Mouse (Mus musculus): ENCODE data around the gene Tomm5. TPM values are rescaled to one million over a fixed set of nuclear protein-coding genes. Genes with fewer than 3 reads are reported as not detected.

Tomm5 gene
- 194 and 202 TPM in 2 replicates for polyA plus RNA-seq (2012)

- no peak for TF ChIP-seq GATA1 (IDR thresholded peaks at IDR 0.05; ENCODE audit: low read length)
These were observed at the start of gene Tomm5 for GRCm38 (mm10) chr4:45107601-45108277. TSS of gene Tomm5 (minus strand) at chr4:45108114.

DNA sequence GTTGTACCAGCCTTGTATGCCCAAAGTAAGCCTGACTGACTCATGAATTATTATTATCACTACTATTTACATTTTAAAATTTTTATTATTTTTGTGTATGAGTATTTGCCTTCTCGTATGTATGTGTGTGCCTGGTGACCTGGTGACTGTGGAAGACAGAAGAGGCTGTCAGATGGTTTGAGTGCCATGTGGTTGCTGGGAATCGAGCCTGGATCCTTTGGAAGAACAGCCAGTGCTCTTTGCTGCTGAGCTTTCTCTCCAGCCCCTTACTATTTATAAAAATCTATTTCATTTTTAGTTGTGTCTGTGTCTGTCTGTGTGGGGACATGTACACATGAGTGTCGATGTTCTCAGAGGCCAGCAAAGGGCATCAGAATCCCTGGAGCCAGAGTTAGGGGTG is 48.5 kb upstream of the Tomm5 start:
- no peak for TF ChIP-seq GATA1 (IDR thresholded peaks at IDR 0.05; ENCODE audit: low read length)

DNA sequence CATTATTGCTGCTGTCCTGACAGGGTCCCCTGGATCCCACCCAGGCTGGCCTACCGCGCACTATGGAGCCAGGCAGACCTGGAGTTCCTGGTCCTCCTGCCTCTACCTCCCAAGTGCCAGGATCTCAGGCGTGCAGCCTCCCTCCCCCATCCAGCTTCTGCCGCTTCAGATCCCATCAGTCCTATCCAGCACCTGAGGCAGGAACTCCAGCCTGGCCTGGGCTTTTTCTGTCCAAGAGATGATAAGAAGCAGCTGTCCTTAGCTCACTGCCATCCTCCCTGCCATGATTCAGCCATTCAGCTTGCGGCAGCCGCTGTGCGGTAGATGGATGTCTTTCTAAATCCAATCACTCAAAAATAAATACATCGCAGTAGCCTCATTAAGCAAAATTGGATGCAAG is 35.1 kb upstream of the Tomm5 start:
- TF ChIP-seq GATA1 (IDR thresholded peaks at IDR 0.05; ENCODE audit: low read length), result no peak

- no peak for TF ChIP-seq GATA1 (IDR thresholded peaks at IDR 0.05; ENCODE audit: low read length)
These were observed 34.5 kb upstream of the Tomm5 start for GRCm38 (mm10) chr4:45142411-45142810.

GRCm38 (mm10) chr4:45141835-45142234 is 33.9 kb upstream of the Tomm5 start:
- TF ChIP-seq GATA1 (IDR thresholded peaks at IDR 0.05; ENCODE audit: low read length), result no peak

DNA sequence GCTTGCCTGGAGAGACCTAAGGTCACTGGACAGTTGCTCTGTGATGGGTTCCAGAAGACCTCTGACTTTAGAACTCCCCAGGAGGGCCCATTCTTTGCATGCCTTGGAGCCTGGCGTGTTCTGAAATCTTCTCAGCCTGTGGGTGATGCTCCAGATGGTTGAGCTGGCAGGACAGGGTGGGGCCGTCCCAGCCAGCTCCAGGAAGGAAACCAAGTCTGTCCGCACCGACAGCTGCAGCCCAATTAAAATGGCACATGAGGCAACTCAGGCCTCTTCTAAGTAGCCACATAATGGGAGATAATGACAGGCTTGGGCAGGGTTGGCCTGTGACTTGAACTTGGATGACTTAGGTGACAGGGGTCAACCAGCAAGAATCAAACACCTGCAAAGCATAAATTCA is 29.7 kb upstream of the Tomm5 start:
- TF ChIP-seq GATA1 (IDR thresholded peaks at IDR 0.05; ENCODE audit: low read length), result no peak

DNA sequence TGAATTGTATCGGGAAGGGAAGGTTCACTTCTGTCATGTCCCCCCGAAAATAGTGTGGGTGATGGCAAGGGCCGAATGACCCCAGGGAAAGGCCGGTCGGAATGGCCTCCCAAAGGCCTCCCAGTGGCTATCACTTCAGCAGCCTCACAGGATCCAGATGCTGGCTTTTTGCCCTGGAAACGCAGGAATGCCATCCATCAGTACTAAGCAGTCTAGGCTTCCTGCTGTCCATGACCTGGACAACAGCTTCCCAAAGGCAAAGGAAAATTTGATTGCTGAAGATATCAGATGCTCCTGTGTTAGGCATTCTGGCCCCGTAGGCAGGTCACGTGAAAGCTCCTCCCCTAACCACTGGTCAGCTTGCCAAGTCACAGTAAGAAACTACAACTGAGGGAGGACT is 26.6 kb upstream of the Tomm5 start:
- no peak for TF ChIP-seq GATA1 (IDR thresholded peaks at IDR 0.05; ENCODE audit: low read length)

DNA sequence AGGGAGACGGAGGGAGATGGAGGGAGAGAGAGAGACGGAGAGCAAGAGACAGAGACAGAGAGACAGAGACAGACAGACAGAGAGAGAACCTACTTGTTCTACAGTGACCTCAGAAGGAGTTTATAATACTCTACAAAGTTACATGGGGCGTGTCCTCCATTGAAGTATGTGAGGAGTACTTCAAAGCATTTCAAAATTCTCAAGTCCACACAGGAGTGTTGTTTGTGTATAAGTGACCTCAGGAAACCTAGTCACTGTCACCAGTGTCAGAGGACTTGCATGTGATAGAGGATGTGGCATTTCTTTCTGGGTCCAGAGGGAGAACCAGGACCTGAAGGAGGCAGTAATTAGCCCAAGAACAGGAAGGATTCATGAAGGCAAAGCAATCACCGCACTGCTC is 23.1 kb upstream of the Tomm5 start:
- no peak for TF ChIP-seq GATA1 (IDR thresholded peaks at IDR 0.05; ENCODE audit: low read length)

- TF ChIP-seq GATA1 (IDR thresholded peaks at IDR 0.05; ENCODE audit: low read length), result no peak
These were observed 13.4 kb upstream of the Tomm5 start for GRCm38 (mm10) chr4:45121311-45121710.

DNA sequence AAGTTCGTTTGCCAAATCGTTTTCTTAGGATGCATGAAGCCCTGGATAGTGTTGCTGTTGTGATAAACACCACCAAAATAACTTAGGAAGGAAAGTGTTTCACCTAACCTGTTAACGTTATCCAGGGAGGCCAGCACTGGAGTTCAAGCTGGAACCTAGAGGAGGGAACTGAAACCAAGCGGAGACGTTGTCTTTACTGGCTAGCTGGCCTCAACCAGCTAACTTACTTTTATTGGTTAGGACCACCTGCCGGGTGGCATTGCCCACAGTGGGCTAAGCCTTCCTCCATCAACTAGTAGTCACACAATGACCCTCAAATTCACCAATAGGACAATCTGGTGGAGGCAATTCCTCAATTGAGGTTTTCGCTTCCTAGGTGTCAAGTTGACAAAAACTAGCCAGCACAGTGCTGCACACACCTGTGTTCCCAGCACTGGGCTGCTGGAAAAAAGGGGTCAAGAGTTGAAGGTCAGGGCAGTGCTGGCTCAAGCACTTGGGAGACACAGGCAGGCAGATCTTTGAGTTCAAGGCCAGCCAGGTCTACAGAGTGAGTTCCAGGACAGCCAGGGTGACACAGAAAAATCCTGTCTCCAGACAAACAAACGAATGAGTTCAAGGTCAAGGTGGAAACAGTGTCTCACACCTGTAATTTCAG is 669 bp upstream of the Tomm5 start:
- TF ChIP-seq GATA1 (IDR thresholded peaks at IDR 0.05; ENCODE audit: low read length), result no peak

- no peak for TF ChIP-seq GATA1 (IDR thresholded peaks at IDR 0.05; ENCODE audit: low read length)
These were observed 848 bp downstream of the Tomm5 start for GRCm38 (mm10) chr4:45107066-45107465.

GRCm38 (mm10) chr4:45106409-45106808 is 1.5 kb downstream of the Tomm5 start:
- TF ChIP-seq GATA1 (IDR thresholded peaks at IDR 0.05; ENCODE audit: low read length), result no peak

GRCm38 (mm10) chr4:45097198-45097872 is 10.6 kb downstream of the Tomm5 start:
- no peak for TF ChIP-seq GATA1 (IDR thresholded peaks at IDR 0.05; ENCODE audit: low read length)

- no peak for TF ChIP-seq GATA1 (IDR thresholded peaks at IDR 0.05; ENCODE audit: low read length)
These were observed 23.0 kb downstream of the Tomm5 start for GRCm38 (mm10) chr4:45084895-45085290.

DNA sequence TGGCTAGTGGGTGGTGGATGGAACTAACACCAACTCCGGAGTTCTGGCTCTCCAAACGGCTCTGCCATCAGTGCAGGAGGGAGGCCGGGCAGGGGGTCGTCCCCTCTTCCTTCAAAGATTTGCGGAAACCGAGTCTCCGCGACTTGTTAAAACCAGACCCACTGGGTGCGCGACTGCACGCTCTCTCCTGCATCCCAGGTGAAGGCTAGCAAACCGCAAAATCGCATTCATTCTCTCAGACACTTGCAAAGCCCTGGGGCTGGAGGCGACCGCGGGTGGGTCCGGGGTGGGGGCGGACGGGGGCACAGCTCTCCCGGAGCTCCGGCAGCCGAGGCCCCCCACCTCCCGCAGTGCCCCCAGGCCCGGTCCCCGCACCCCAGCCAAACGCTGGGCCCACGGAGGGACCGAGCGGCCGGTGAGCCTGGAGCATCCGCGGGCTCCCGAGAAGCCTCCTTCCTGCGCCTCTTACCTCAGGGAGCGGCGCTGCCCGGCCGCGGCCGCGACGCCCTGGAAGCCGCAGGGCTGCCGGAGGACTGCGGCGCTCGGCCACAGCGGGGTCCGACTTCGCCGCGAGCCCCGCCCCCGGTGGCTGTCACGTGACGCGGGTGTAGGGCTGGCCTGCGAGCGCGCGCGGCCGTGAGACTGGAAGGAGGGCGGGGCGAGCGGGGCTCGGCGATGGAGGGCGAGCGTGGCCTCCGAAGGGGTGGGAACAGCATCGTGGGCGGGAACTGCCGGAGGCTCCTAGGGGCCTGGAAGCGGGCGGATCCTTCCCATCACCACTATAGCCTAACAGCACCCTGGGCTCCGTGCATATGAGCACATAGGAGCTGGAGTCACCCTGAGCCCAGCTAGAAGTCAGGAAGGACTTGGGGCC is 23.7 kb downstream of the Tomm5 start, which contains the start of gene Fbxo10:
TSS of gene Fbxo10 (minus strand) at position 584 of the 874 bp plus-strand sequence.
- TF ChIP-seq GATA1 (IDR thresholded peaks at IDR 0.05; ENCODE audit: low read length), result no peak

DNA sequence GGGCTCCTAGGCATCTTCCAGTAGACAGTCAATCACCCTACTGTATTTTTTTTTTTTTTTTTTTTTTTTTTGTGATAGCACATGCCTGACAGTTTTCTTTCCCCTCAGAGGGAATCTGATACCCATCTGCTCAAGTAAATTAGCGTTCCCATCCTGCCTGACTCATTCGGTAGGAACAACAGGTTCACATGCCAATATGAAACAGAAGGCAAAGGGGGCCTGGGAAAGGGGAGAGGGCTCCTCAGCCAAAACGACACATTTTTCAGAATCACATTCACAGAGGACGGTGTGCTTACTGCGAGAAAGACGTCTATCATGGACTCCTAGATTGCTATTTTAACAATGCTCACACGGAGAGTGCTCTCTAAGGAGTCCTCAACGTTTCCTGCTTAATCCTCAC is 24.4 kb downstream of the Tomm5 start:
- no peak for TF ChIP-seq GATA1 (IDR thresholded peaks at IDR 0.05; ENCODE audit: low read length)

All from G1E-ER4 (cell line).